Mouse (Mus musculus): ENCODE results near the gene Chkb. TPM values are rescaled to one million over a fixed set of nuclear protein-coding genes. Genes with fewer than 3 reads are reported as not detected.
"Not testable (repeated sequence)": the region's sequence is repeated elsewhere in the genome, so short reads cannot be mapped to it uniquely, and the experiment has no call there.

Chkb gene
- polyA plus RNA-seq, 1 experiment from 2014 or later, result 59.3 TPM

GRCm38 (mm10) chr15:89434136-89434535 is 4.4 kb upstream of the Chkb start:
- no peaks in the 10 kb centered on the region for H3K9me3 ChIP-seq (replicated peaks; ENCODE audit: control insufficient read depth, low read length)
- no peak overlapping the region for H3K27ac ChIP-seq (ENCODE audit: low read depth, low read length)
- no peak overlapping the region for H3K9ac ChIP-seq (ENCODE audit: low read length)
- WGBS, result 72% methylated on average over 3 of the region's 3 CpGs
- H3K36me3 ChIP-seq (ENCODE audit: control insufficient read depth, insufficient read depth, low read length), result no peaks in the 10 kb centered on the region
- H3K4me2 ChIP-seq (ENCODE audit: low read length), result no peak overlapping the region
- no peaks in the 10 kb centered on the region for H3K27me3 ChIP-seq (replicated peaks; ENCODE audit: control insufficient read depth, insufficient read depth, low read length)
- no peak overlapping the region for H3K4me3 ChIP-seq (ENCODE audit: low read depth, low read length)
- DNase-seq (ENCODE audit: low spot score) (no peak), ATAC-seq (no peak)
- H3K4me1 ChIP-seq (ENCODE audit: control insufficient read depth, insufficient read depth, low read length), result no peaks in the 10 kb centered on the region

DNA sequence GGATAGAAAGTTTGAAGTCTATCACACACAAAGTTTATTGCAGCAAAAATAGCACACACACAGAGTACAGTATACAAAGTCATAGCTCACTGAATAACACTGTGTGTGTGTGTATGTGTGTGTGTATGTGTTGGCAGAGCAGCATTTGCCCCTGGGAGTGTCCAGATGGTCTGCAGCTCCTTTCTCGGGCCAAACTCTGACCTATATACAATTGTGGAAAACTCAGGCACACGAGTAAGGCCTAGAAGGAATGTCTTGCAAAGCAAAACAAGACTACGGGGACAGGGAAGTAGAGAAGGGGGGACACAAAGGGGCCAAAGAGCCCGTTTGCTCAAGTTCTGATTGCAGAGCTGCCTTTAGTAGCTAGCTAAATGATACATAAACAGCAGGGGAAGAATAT is 3.2 kb upstream of the Chkb start:
- Histone ChIP-seq H3K4me2 (ENCODE audit: low read length) (no peak overlapping the region), H3K4me1 (ENCODE audit: control insufficient read depth, insufficient read depth, low read length) (peaks cover 5% of the 10 kb centered on the region; the same call in 1 of the 2 replicates), H3K36me3 (ENCODE audit: control insufficient read depth, insufficient read depth, low read length) (no peaks in the 10 kb centered on the region), H3K4me3 (ENCODE audit: low read depth, low read length) (no peak overlapping the region), H3K27me3 (replicated peaks; ENCODE audit: control insufficient read depth, insufficient read depth, low read length) (no peaks in the 10 kb centered on the region), H3K9ac (ENCODE audit: low read length) (no peak overlapping the region), H3K27ac (ENCODE audit: low read depth, low read length) (no peak overlapping the region), H3K9me3 (replicated peaks; ENCODE audit: control insufficient read depth, low read length) (no peaks in the 10 kb centered on the region)
- 78% methylated on average over 4 of the region's 4 CpGs for WGBS
- ATAC-seq, result no peak
- no peak for DNase-seq (ENCODE audit: low spot score)

- Histone ChIP-seq H3K4me2 (ENCODE audit: low read length) (no peak overlapping the region), H3K4me1 (ENCODE audit: control insufficient read depth, insufficient read depth, low read length) (peaks cover 5% of the 10 kb centered on the region; the same call in 1 of the 2 replicates), H3K27ac (ENCODE audit: low read depth, low read length) (no peak overlapping the region), H3K4me3 (ENCODE audit: low read depth, low read length) (no peak overlapping the region), H3K36me3 (ENCODE audit: control insufficient read depth, insufficient read depth, low read length) (peaks cover 11% of the 10 kb centered on the region; the same call in 1 of the 2 replicates), H3K9me3 (replicated peaks; ENCODE audit: control insufficient read depth, low read length) (no peaks in the 10 kb centered on the region), H3K27me3 (replicated peaks; ENCODE audit: control insufficient read depth, insufficient read depth, low read length) (no peaks in the 10 kb centered on the region), H3K9ac (ENCODE audit: low read length) (no peak overlapping the region)
- no peak for DNase-seq (ENCODE audit: low spot score)
- 91% methylated on average over 6 of the region's 6 CpGs for WGBS
- ATAC-seq, result no peak
Measured at GRCm38 (mm10) chr15:89431806-89432205, 2.1 kb upstream of the Chkb start.

GRCm38 (mm10) chr15:89431271-89431670 is 1.6 kb upstream of the Chkb start:
- Histone ChIP-seq H3K4me2 (ENCODE audit: low read length) (no peak overlapping the region), H3K36me3 (ENCODE audit: control insufficient read depth, insufficient read depth, low read length) (peaks cover 16% of the 10 kb centered on the region; the same call in 1 of the 2 replicates), H3K27me3 (replicated peaks; ENCODE audit: control insufficient read depth, insufficient read depth, low read length) (no peaks in the 10 kb centered on the region), H3K27ac (ENCODE audit: low read depth, low read length) (no peak overlapping the region), H3K4me3 (ENCODE audit: low read depth, low read length) (no peak overlapping the region), H3K9me3 (replicated peaks; ENCODE audit: control insufficient read depth, low read length) (no peaks in the 10 kb centered on the region), H3K4me1 (ENCODE audit: control insufficient read depth, insufficient read depth, low read length) (peaks cover 5% of the 10 kb centered on the region; the same call in 1 of the 2 replicates), H3K9ac (ENCODE audit: low read length) (no peak overlapping the region)
- WGBS, result 90% methylated on average over 3 of the region's 3 CpGs
- no peak for DNase-seq (ENCODE audit: low spot score)
- ATAC-seq, result no peak

DNA sequence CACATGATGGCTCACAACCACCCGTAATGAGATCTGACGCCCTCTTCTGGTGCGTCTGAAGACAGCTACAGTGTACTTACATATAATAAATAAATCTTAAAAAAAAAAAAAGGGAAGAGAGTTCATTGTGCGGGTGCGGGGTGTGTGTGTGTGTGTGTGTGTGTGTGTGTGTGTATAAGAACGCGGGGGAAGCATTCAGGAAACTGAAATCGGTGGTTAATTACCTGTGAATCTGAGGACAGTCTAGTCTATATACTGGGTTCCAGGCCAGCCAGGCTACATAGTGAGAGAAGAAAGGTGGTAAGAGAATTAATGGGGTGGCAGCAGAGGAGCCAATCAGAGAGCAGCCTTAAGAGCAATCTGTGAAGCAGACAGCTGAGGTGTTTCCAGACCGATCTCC is 1.1 kb upstream of the Chkb start:
- not testable (repeated sequence) for H3K9ac ChIP-seq (ENCODE audit: low read length); H3K4me1 ChIP-seq (ENCODE audit: control insufficient read depth, insufficient read depth, low read length); H3K4me2 ChIP-seq (ENCODE audit: low read length); H3K27me3 ChIP-seq (replicated peaks; ENCODE audit: control insufficient read depth, insufficient read depth, low read length); DNase-seq (ENCODE audit: low spot score); H3K27ac ChIP-seq (ENCODE audit: low read depth, low read length); H3K4me3 ChIP-seq (ENCODE audit: low read depth, low read length); H3K9me3 ChIP-seq (replicated peaks; ENCODE audit: control insufficient read depth, low read length); ATAC-seq
- H3K36me3 ChIP-seq (ENCODE audit: control insufficient read depth, insufficient read depth, low read length), result peaks cover 21% of the 10 kb centered on the region; the same call in 1 of the 2 replicates
- 84% methylated on average over 6 of the region's 9 CpGs for WGBS

- WGBS, result 48% methylated on average over 6 of the region's 6 CpGs
- Histone ChIP-seq H3K36me3 (ENCODE audit: control insufficient read depth, insufficient read depth, low read length) (peaks cover 22% of the 10 kb centered on the region; the same call in 1 of the 2 replicates), H3K27ac (ENCODE audit: low read depth, low read length) (peak overlapping the region; percentile 87), H3K4me1 (ENCODE audit: control insufficient read depth, insufficient read depth, low read length) (peaks cover 5% of the 10 kb centered on the region; the same call in 1 of the 2 replicates), H3K9me3 (replicated peaks; ENCODE audit: control insufficient read depth, low read length) (no peaks in the 10 kb centered on the region), H3K4me3 (ENCODE audit: low read depth, low read length) (peak overlapping the region; percentile 57), H3K27me3 (replicated peaks; ENCODE audit: control insufficient read depth, insufficient read depth, low read length) (no peaks in the 10 kb centered on the region), H3K4me2 (ENCODE audit: low read length) (peak overlapping the region; percentile 64), H3K9ac (ENCODE audit: low read length) (peak overlapping the region; percentile 71)
- DNase-seq (ENCODE audit: low spot score) (peak; percentile 16), ATAC-seq (no peak)
Measured at GRCm38 (mm10) chr15:89430341-89430740, 633 bp upstream of the Chkb start.

GRCm38 (mm10) chr15:89428821-89429351 is 822 bp downstream of the Chkb start:
- ATAC-seq (peak; percentile 60; the same call in 1 of the 2 replicates), DNase-seq (ENCODE audit: low spot score) (no peak)
- Histone ChIP-seq H3K27me3 (replicated peaks; ENCODE audit: control insufficient read depth, insufficient read depth, low read length) (no peaks in the 10 kb centered on the region), H3K9me3 (replicated peaks; ENCODE audit: control insufficient read depth, low read length) (no peaks in the 10 kb centered on the region), H3K4me1 (ENCODE audit: control insufficient read depth, insufficient read depth, low read length) (peaks cover 5% of the 10 kb centered on the region; the same call in 1 of the 2 replicates), H3K36me3 (ENCODE audit: control insufficient read depth, insufficient read depth, low read length) (peaks cover 23% of the 10 kb centered on the region; the same call in 1 of the 2 replicates), H3K9ac (ENCODE audit: low read length) (peak overlapping the region; percentile 71), H3K4me3 (ENCODE audit: low read depth, low read length) (peak overlapping the region; percentile 57), H3K4me2 (ENCODE audit: low read length) (peak overlapping the region; percentile 64), H3K27ac (ENCODE audit: low read depth, low read length) (peak overlapping the region; percentile 87; the same call in 1 of the 2 replicates)
- WGBS, result 4% methylated on average over 21 of the region's 22 CpGs

DNA sequence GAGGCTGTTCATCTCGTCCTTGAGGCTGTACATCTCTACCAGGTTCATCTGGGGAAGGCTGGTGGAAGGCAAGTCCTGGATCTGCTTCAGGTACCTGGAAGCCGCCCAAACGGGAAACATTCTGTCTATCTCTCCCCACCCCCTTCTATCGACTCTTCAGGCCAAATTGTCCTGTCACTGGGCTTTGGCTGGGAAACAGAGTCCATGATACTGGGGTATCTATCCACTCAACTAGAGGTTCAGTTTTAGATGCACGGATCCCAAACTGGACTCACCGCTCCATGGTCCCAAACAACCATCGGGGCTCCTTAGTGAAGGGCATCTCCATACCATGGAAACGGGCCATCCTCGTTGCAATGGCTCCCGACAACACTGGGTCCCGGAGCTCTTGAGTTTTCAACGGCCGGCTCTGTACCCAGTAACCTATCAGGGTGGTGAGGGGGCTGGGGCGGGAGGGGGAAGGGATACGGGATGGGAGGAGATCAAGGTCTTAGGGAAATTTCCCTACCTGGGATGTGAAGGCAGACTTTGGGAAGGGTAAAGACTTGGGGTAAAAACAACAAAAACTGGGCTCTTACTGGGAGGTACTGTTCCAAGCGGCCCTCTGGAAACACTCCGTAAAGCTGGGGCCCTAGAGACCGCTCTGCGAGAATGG is 1.4 kb downstream of the Chkb start:
- Histone ChIP-seq H3K4me2 (ENCODE audit: low read length) (peak overlapping the region; percentile 64), H3K27me3 (replicated peaks; ENCODE audit: control insufficient read depth, insufficient read depth, low read length) (no peaks in the 10 kb centered on the region), H3K27ac (ENCODE audit: low read depth, low read length) (no peak overlapping the region), H3K4me3 (ENCODE audit: low read depth, low read length) (peak overlapping the region; percentile 57), H3K9me3 (replicated peaks; ENCODE audit: control insufficient read depth, low read length) (no peaks in the 10 kb centered on the region), H3K9ac (ENCODE audit: low read length) (peak overlapping the region; percentile 71; the same call in 1 of the 2 replicates), H3K4me1 (ENCODE audit: control insufficient read depth, insufficient read depth, low read length) (peaks cover 5% of the 10 kb centered on the region; the same call in 1 of the 2 replicates), H3K36me3 (ENCODE audit: control insufficient read depth, insufficient read depth, low read length) (peaks cover 25% of the 10 kb centered on the region; the same call in 1 of the 2 replicates)
- DNase-seq (ENCODE audit: low spot score) (no peak), ATAC-seq (no peak)
- WGBS, result 82% methylated on average over 19 of the region's 19 CpGs

DNA sequence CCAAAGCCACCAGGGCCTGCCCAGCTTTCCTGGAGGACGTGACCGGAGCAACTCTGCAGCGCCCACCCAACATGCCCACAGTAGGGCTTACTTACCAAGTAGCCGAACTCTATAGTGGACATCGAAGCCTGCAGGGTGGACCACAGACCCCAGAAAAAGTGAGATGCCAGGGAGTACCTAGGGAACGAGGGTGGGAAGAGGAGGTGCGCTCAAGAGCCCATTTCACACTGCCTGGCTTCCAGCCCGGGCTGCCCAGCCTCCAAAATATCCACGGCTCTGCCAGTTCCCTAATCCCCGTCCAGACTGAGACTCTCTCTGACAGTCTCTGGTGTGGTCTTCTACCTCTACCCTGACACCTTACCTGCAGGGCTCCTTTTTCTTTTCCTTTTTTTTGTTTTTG is 3.0 kb downstream of the Chkb start:
- Histone ChIP-seq H3K9ac (ENCODE audit: low read length) (no peak overlapping the region), H3K4me2 (ENCODE audit: low read length) (no peak overlapping the region), H3K9me3 (replicated peaks; ENCODE audit: control insufficient read depth, low read length) (no peaks in the 10 kb centered on the region), H3K27ac (ENCODE audit: low read depth, low read length) (no peak overlapping the region), H3K4me1 (ENCODE audit: control insufficient read depth, insufficient read depth, low read length) (peaks cover 5% of the 10 kb centered on the region; the same call in 1 of the 2 replicates), H3K36me3 (ENCODE audit: control insufficient read depth, insufficient read depth, low read length) (peaks cover 25% of the 10 kb centered on the region; the same call in 1 of the 2 replicates), H3K27me3 (replicated peaks; ENCODE audit: control insufficient read depth, insufficient read depth, low read length) (no peaks in the 10 kb centered on the region), H3K4me3 (ENCODE audit: low read depth, low read length) (no peak overlapping the region)
- ATAC-seq (no peak), DNase-seq (ENCODE audit: low spot score) (no peak)
- WGBS, result 91% methylated on average over 10 of the region's 10 CpGs

All from forebrain, embryonic 14.5 days (tissue).